Mouse (Mus musculus) hindbrain, embryonic 11.5 days (tissue): ENCODE data around the gene Wdpcp. TPM values are rescaled to one million over a fixed set of nuclear protein-coding genes. Genes with fewer than 3 reads are reported as not detected.

Source experiments
- ATAC-seq: fragments of 200-750 bp; cut with Nextera tagmentation; 2 replicates; pipeline ENCODE4 v1.8.0; 2017; ENCODE audit warnings: mild to moderate bottlenecking, moderate TSS enrichment, moderate library complexity; ENCODE audit not compliant: low FRiP score
- DNase-seq: peaks from one replicate; pipeline ENCODE4 v3.0.0-alpha.2; 2015; ENCODE audit warnings: low spot score
- H3K27ac ChIP-seq: fragments of 300-500 bp; sonication (generic); 2 replicates; pipeline ENCODE4 v1.5.1; 2014; ENCODE audit warnings: mild to moderate bottlenecking, low read depth, low read length
- H3K27me3 ChIP-seq: fragments of 300-500 bp; sonication (generic); 2 replicates; pipeline ENCODE4 v1.6.1; 2014; ENCODE audit warnings: mild to moderate bottlenecking, low read length, moderate library complexity, mixed read lengths; ENCODE audit not compliant: control insufficient read depth, insufficient read depth
- H3K36me3 ChIP-seq: fragments of 300-500 bp; sonication (generic); 2 replicates; pipeline ENCODE4 v1.6.1; 2014; ENCODE audit warnings: mild to moderate bottlenecking, low read length, moderate library complexity, mixed read lengths; ENCODE audit not compliant: control insufficient read depth, insufficient read depth
- H3K4me1 ChIP-seq: fragments of 300-500 bp; sonication (generic); replicated peaks from 2 replicates; pipeline ENCODE4 v1.6.1; 2014; ENCODE audit warnings: low read length, mixed read lengths; ENCODE audit not compliant: control insufficient read depth, insufficient read depth
- H3K4me2 ChIP-seq: fragments of 300-500 bp; sonication (generic); replicated peaks from 2 replicates; pipeline ENCODE4 v1.6.1; 2014; ENCODE audit warnings: mild to moderate bottlenecking, low read depth, low read length
- H3K4me3 ChIP-seq: fragments of 300-500 bp; sonication (generic); 2 replicates; pipeline ENCODE4 v1.5.1; 2014; ENCODE audit warnings: low read depth, low read length
- H3K9ac ChIP-seq: fragments of 300-500 bp; sonication (generic); 2 replicates; pipeline ENCODE4 v1.6.1; 2014; ENCODE audit warnings: low read depth, low read length
- H3K9me3 ChIP-seq: fragments of 300-500 bp; sonication (generic); 2 replicates; pipeline ENCODE4 v1.6.1; 2016; ENCODE audit warnings: low read length; ENCODE audit not compliant: control insufficient read depth
- WGBS: fragments of 180-500 bp; shearing (Covaris S2); extraction: QIAGEN DNeasy Blood & Tissue Kit; methylation state at CpG from one replicate; pipeline ENCODE4 v1.1.7; 2014; 5-methylcytosine and 5-hydroxymethylcytosine counted together
- polyA plus RNA-seq: library from polyadenylated mRNA; unstranded; fragments of >200 nt; fragmentation: Nextera tagmentation; extraction: Ambion mirVana; gene quantifications from 2 replicates; pipeline ENCODE4 v1.2.1, GENCODE M21; 2014

The Wdpcp gene
- polyA plus RNA-seq, 1 experiment from 2014 or later, result 13.8 TPM

DNA sequence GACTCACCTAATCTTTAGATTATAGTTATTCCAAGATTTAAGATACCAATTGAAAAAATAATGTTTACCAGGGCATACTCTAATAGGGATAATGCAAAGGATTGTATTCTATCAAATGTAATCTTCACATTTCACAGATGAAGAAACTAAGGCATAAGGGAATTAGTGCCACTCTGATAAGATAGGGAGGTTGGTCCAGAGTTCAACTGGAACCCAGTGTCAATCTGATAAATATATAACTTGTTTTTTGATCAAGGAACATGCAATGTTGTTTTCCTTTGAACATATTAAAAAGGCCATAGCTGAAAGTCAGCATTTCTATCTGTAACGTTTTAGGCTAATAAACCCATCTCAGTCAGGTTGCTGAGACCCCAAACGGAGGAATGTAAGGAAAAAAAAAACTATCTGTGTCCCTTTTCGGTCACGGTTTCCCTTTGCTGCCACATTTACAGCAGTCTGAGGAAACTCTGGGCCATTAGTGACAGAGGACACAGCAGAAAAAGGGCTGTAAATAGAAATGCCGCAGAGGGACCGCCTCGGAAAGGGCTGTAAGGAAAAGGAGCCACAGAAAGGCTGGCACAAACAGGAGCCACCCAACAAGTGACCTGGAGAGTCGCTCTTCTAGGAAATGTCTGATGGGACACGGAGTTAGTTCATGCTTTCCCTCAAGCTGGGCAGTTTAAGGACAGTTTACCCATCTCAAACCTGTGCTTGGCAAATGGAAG, 7.2 kb upstream of the Wdpcp start:
- DNase-seq (no peak), ATAC-seq (no peak)
- no peak overlapping the region for H3K4me3 ChIP-seq
- H3K4me2 ChIP-seq, result no peak overlapping the region
- WGBS, result 92% methylated on average over 9 of the region's 9 CpGs
- no peaks in the 10 kb centered on the region for H3K9me3 ChIP-seq
- no peaks in the 10 kb centered on the region for H3K27me3 ChIP-seq
- no peaks in the 10 kb centered on the region for H3K4me1 ChIP-seq
- no peak overlapping the region for H3K9ac ChIP-seq
- H3K27ac ChIP-seq, result no peak overlapping the region
- H3K36me3 ChIP-seq, result 0 out of 2 replicates have a peak, but pooled peaks cover 2% of the 10 kb centered on the region

- WGBS, result 96% methylated on average over 6 of the region's 6 CpGs
- Histone ChIP-seq H3K4me1 (no peaks in the 10 kb centered on the region), H3K4me3 (no peak overlapping the region), H3K9me3 (no peaks in the 10 kb centered on the region), H3K36me3 (0 out of 2 replicates have a peak, but pooled peaks cover 2% of the 10 kb centered on the region), H3K27me3 (no peaks in the 10 kb centered on the region), H3K4me2 (no peak overlapping the region), H3K27ac (no peak overlapping the region), H3K9ac (no peak overlapping the region)
- no peak for ATAC-seq
- DNase-seq, result no peak
These were observed 5.1 kb upstream of the Wdpcp start for GRCm38 (mm10) chr11:21566934-21567333.

DNA sequence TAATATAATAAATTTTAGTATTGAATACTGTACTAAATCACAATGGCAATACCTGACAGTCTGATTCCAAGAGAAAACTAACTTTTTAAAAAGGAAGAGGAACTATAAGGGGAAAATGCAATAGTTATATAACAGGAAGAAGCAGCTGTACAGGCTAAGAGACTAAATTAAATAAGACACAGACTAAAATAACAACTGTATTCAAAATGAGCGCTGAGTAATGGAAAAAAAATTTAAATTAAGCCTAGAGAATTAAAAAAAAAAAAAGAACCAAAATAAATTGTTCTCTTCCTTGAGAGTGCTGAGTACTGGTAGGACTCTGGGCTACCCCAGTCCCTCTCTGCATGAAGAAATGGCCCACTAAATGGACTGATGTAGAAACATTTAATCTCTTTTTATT, 4.3 kb upstream of the Wdpcp start:
- H3K9ac ChIP-seq, result no peak overlapping the region
- no peak overlapping the region for H3K4me3 ChIP-seq
- DNase-seq, result no peak
- WGBS, result 92% methylated on average over 1 of the region's 1 CpGs
- H3K27me3 ChIP-seq, result no peaks in the 10 kb centered on the region
- H3K9me3 ChIP-seq, result no peaks in the 10 kb centered on the region
- no peaks in the 10 kb centered on the region for H3K36me3 ChIP-seq
- H3K27ac ChIP-seq, result no peak overlapping the region
- no peak overlapping the region for H3K4me2 ChIP-seq
- ATAC-seq, result no peak
- no peaks in the 10 kb centered on the region for H3K4me1 ChIP-seq

GRCm38 (mm10) chr11:21569002-21569401, 3.0 kb upstream of the Wdpcp start:
- WGBS, result 85% methylated on average over 5 of the region's 5 CpGs
- Histone ChIP-seq H3K4me2 (no peak overlapping the region), H3K36me3 (no peaks in the 10 kb centered on the region), H3K27me3 (no peaks in the 10 kb centered on the region), H3K27ac (no peak overlapping the region), H3K4me1 (no peaks in the 10 kb centered on the region), H3K4me3 (no peak overlapping the region), H3K9ac (no peak overlapping the region), H3K9me3 (no peaks in the 10 kb centered on the region)
- DNase-seq (no peak), ATAC-seq (no peak)

GRCm38 (mm10) chr11:21569456-21570108, 2.5 kb upstream of the Wdpcp start:
- WGBS, result 82% methylated on average over 3 of the region's 3 CpGs
- Histone ChIP-seq H3K27me3 (no peaks in the 10 kb centered on the region), H3K36me3 (no peaks in the 10 kb centered on the region), H3K9ac (no peak overlapping the region), H3K4me2 (no peak overlapping the region), H3K27ac (no peak overlapping the region), H3K9me3 (no peaks in the 10 kb centered on the region), H3K4me3 (no peak overlapping the region), H3K4me1 (no peaks in the 10 kb centered on the region)
- ATAC-seq (no peak), DNase-seq (no peak)

GRCm38 (mm10) chr11:21570109-21570474, 1.9 kb upstream of the Wdpcp start:
- H3K9me3 ChIP-seq, result no peaks in the 10 kb centered on the region
- no peak overlapping the region for H3K4me2 ChIP-seq
- no peaks in the 10 kb centered on the region for H3K27me3 ChIP-seq
- 96% methylated on average over 2 of the region's 2 CpGs for WGBS
- no peaks in the 10 kb centered on the region for H3K36me3 ChIP-seq
- no peaks in the 10 kb centered on the region for H3K4me1 ChIP-seq
- H3K27ac ChIP-seq, result no peak overlapping the region
- ATAC-seq, result no peak
- H3K9ac ChIP-seq, result no peak overlapping the region
- no peak for DNase-seq
- H3K4me3 ChIP-seq, result no peak overlapping the region

GRCm38 (mm10) chr11:21570973-21571372, 1.1 kb upstream of the Wdpcp start:
- H3K4me2 ChIP-seq, result peak overlapping the region; percentile 55
- DNase-seq, result peak; percentile 27
- no peaks in the 10 kb centered on the region for H3K4me1 ChIP-seq
- 10% methylated on average over 10 of the region's 10 CpGs for WGBS
- H3K27ac ChIP-seq, result no peak overlapping the region
- peak overlapping the region; percentile 60 for H3K9ac ChIP-seq
- no peaks in the 10 kb centered on the region for H3K27me3 ChIP-seq
- no peaks in the 10 kb centered on the region for H3K36me3 ChIP-seq
- H3K9me3 ChIP-seq, result no peaks in the 10 kb centered on the region
- no peak for ATAC-seq
- peak overlapping the region; percentile 55 for H3K4me3 ChIP-seq

DNA sequence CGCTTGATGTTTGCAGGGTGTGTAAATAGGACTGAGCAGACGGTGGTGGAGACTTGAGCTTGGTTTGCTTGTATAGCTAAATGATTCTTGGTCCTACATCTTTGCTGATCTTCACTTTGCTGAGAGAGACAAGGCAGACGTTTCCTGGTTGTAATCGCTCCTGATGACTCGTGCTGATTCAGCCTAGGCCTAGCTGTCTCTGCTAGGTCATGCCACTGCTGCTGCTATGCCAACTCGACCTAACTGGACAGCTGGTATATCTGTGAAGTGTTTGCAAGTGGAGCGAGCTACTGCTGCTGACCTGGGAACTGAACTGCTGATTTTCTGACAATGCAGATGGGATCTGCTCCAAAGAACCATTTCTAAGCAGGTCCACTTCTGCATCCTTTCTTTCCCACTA, 9.4 kb downstream of the Wdpcp start:
- no peaks in the 10 kb centered on the region for H3K36me3 ChIP-seq
- H3K27me3 ChIP-seq, result no peaks in the 10 kb centered on the region
- H3K4me1 ChIP-seq, result no peaks in the 10 kb centered on the region
- no peak overlapping the region for H3K4me2 ChIP-seq
- H3K9me3 ChIP-seq, result no peaks in the 10 kb centered on the region
- WGBS, result 80% methylated on average over 7 of the region's 7 CpGs
- DNase-seq (no peak), ATAC-seq (no peak)
- no peak overlapping the region for H3K4me3 ChIP-seq
- H3K27ac ChIP-seq, result no peak overlapping the region
- no peak overlapping the region for H3K9ac ChIP-seq

DNA sequence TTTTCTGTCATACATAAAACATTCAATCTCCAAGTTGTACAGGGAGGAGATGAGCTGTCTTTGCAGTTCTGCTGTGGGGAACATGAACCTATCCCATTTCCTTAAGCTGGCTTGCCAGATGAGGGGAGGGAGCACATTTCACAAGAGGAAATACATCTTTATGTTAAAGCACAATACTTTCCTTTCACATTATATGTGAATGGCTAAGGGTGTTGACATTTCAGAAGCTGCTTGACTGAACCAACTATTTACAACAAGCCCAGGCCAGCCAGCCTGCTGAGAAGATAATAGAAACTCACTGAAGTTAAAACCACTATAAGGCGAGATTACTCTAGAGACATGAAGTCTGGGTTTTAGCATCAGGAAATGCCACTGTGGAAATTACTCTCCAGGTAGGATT, 11.3 kb downstream of the Wdpcp start:
- 68% methylated on average over 1 of the region's 1 CpGs for WGBS
- no peak for DNase-seq
- Histone ChIP-seq H3K4me1 (no peaks in the 10 kb centered on the region), H3K27me3 (no peaks in the 10 kb centered on the region), H3K9me3 (no peaks in the 10 kb centered on the region), H3K27ac (no peak overlapping the region), H3K9ac (no peak overlapping the region), H3K36me3 (no peaks in the 10 kb centered on the region), H3K4me2 (no peak overlapping the region), H3K4me3 (no peak overlapping the region)
- ATAC-seq, result no peak
